Mouse (Mus musculus): Measurements from ENCODE around the gene Sfr1. TPM values are rescaled to one million over a fixed set of nuclear protein-coding genes. Genes with fewer than 3 reads are reported as not detected.

The Sfr1 gene
- polyA plus RNA-seq, 1 experiment, result 60.1 TPM

DNA sequence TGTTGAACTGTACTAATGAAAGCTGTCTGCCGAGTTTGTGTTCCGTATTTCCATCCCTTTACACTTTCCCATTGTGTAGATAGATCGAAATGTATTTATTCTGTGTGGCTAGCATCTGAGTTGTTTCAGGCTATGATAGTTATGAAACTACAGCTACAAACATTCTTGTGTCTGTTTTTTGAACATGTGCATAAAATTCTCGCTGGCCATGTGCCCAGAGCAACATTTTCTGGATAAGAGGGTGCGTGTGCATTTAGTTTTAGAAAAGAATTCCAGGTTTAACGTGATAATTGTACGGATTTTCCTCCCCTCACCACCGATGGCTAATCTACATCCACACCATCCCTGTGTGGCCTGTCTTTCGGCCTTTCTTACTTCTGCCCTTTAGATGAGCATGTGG, 18.0 kb upstream of the Sfr1 start:
- no peak for DNase-seq
- 93% methylated on average over 9 of the region's 9 CpGs for WGBS
- H3K36me3 ChIP-seq (ENCODE audit: control insufficient read depth, insufficient read depth, low read length), result no peaks in the 10 kb centered on the region
- H3K4me3 ChIP-seq (ENCODE audit: control insufficient read depth, insufficient read depth, low read length), result no peak overlapping the region
- no peaks in the 10 kb centered on the region for H3K4me1 ChIP-seq (replicated peaks; ENCODE audit: control insufficient read depth, insufficient read depth, low read length)
- TF ChIP-seq CTCF (IDR thresholded peaks at IDR 0.05; ENCODE audit: borderline replicate concordance, control insufficient read depth, extremely low read depth, insufficient read depth, low read length, poor library complexity), result no peak
- H3K27ac ChIP-seq (ENCODE audit: control insufficient read depth, insufficient read depth, low read length), result no peak overlapping the region
- no peaks in the 10 kb centered on the region for H3K27me3 ChIP-seq (ENCODE audit: control insufficient read depth, insufficient read depth, low read length)

GRCm38 (mm10) chr19:47716144-47716543, 15.3 kb upstream of the Sfr1 start:
- Histone ChIP-seq H3K36me3 (ENCODE audit: control insufficient read depth, insufficient read depth, low read length) (no peaks in the 10 kb centered on the region), H3K27me3 (ENCODE audit: control insufficient read depth, insufficient read depth, low read length) (no peaks in the 10 kb centered on the region), H3K4me3 (ENCODE audit: control insufficient read depth, insufficient read depth, low read length) (no peak overlapping the region), H3K27ac (ENCODE audit: control insufficient read depth, insufficient read depth, low read length) (no peak overlapping the region), H3K4me1 (replicated peaks; ENCODE audit: control insufficient read depth, insufficient read depth, low read length) (no peaks in the 10 kb centered on the region)
- TF ChIP-seq CTCF (IDR thresholded peaks at IDR 0.05; ENCODE audit: borderline replicate concordance, control insufficient read depth, extremely low read depth, insufficient read depth, low read length, poor library complexity) (no peak), POLR2A (IDR thresholded peaks at IDR 0.05; ENCODE audit: control insufficient read depth, extremely low read depth, insufficient read depth, low read length, poor library complexity) (no peak)
- no peak for DNase-seq
- WGBS, result 70% methylated on average over 2 of the region's 2 CpGs

- no peaks in the 10 kb centered on the region for H3K36me3 ChIP-seq (ENCODE audit: control insufficient read depth, insufficient read depth, low read length)
- DNase-seq, result no peak
- no peaks in the 10 kb centered on the region for H3K4me1 ChIP-seq (replicated peaks; ENCODE audit: control insufficient read depth, insufficient read depth, low read length)
- TF ChIP-seq POLR2A (IDR thresholded peaks at IDR 0.05; ENCODE audit: control insufficient read depth, extremely low read depth, insufficient read depth, low read length, poor library complexity), result no peak
- TF ChIP-seq CTCF (IDR thresholded peaks at IDR 0.05; ENCODE audit: borderline replicate concordance, control insufficient read depth, extremely low read depth, insufficient read depth, low read length, poor library complexity), result no peak
- H3K4me3 ChIP-seq (ENCODE audit: control insufficient read depth, insufficient read depth, low read length), result no peak overlapping the region
- no peak overlapping the region for H3K27ac ChIP-seq (ENCODE audit: control insufficient read depth, insufficient read depth, low read length)
- 55% methylated on average over 3 of the region's 3 CpGs for WGBS
- H3K27me3 ChIP-seq (ENCODE audit: control insufficient read depth, insufficient read depth, low read length), result no peaks in the 10 kb centered on the region
Observed at GRCm38 (mm10) chr19:47719147-47719546, 12.3 kb upstream of the Sfr1 start.

- H3K27ac ChIP-seq (ENCODE audit: control insufficient read depth, insufficient read depth, low read length), result no peak overlapping the region
- H3K4me3 ChIP-seq (ENCODE audit: control insufficient read depth, insufficient read depth, low read length), result no peak overlapping the region
- no peak for DNase-seq
- 94% methylated on average over 6 of the region's 6 CpGs for WGBS
- 0 out of 2 replicates have a peak, but pooled peaks cover under 1% of the 10 kb centered on the region for H3K4me1 ChIP-seq (replicated peaks; ENCODE audit: control insufficient read depth, insufficient read depth, low read length)
- H3K27me3 ChIP-seq (ENCODE audit: control insufficient read depth, insufficient read depth, low read length), result no peaks in the 10 kb centered on the region
- H3K36me3 ChIP-seq (ENCODE audit: control insufficient read depth, insufficient read depth, low read length), result no peaks in the 10 kb centered on the region
- TF ChIP-seq POLR2A (IDR thresholded peaks at IDR 0.05; ENCODE audit: control insufficient read depth, extremely low read depth, insufficient read depth, low read length, poor library complexity) (no peak), CTCF (IDR thresholded peaks at IDR 0.05; ENCODE audit: borderline replicate concordance, control insufficient read depth, extremely low read depth, insufficient read depth, low read length, poor library complexity) (no peak)
Observed at GRCm38 (mm10) chr19:47722471-47722870, 9.0 kb upstream of the Sfr1 start.

GRCm38 (mm10) chr19:47724903-47725302, 6.6 kb upstream of the Sfr1 start:
- WGBS, result 93% methylated on average over 4 of the region's 4 CpGs
- Histone ChIP-seq H3K27me3 (ENCODE audit: control insufficient read depth, insufficient read depth, low read length) (no peaks in the 10 kb centered on the region), H3K4me1 (replicated peaks; ENCODE audit: control insufficient read depth, insufficient read depth, low read length) (0 out of 2 replicates have a peak, but pooled peaks cover 2% of the 10 kb centered on the region), H3K36me3 (ENCODE audit: control insufficient read depth, insufficient read depth, low read length) (no peaks in the 10 kb centered on the region), H3K27ac (ENCODE audit: control insufficient read depth, insufficient read depth, low read length) (no peak overlapping the region), H3K4me3 (ENCODE audit: control insufficient read depth, insufficient read depth, low read length) (no peak overlapping the region)
- no peak for DNase-seq
- TF ChIP-seq POLR2A (IDR thresholded peaks at IDR 0.05; ENCODE audit: control insufficient read depth, extremely low read depth, insufficient read depth, low read length, poor library complexity), result no peak
- no peak for TF ChIP-seq CTCF (IDR thresholded peaks at IDR 0.05; ENCODE audit: borderline replicate concordance, control insufficient read depth, extremely low read depth, insufficient read depth, low read length, poor library complexity)

GRCm38 (mm10) chr19:47725643-47726140, 5.8 kb upstream of the Sfr1 start:
- no peak for DNase-seq
- no peak overlapping the region for H3K4me3 ChIP-seq (ENCODE audit: control insufficient read depth, insufficient read depth, low read length)
- H3K27ac ChIP-seq (ENCODE audit: control insufficient read depth, insufficient read depth, low read length), result no peak overlapping the region
- 0 out of 2 replicates have a peak, but pooled peaks cover 2% of the 10 kb centered on the region for H3K4me1 ChIP-seq (replicated peaks; ENCODE audit: control insufficient read depth, insufficient read depth, low read length)
- 90% methylated on average over 7 of the region's 7 CpGs for whole genome bisulfite sequencing
- no peaks in the 10 kb centered on the region for H3K27me3 ChIP-seq (ENCODE audit: control insufficient read depth, insufficient read depth, low read length)
- no peaks in the 10 kb centered on the region for H3K36me3 ChIP-seq (ENCODE audit: control insufficient read depth, insufficient read depth, low read length)
- TF ChIP-seq POLR2A (IDR thresholded peaks at IDR 0.05; ENCODE audit: control insufficient read depth, extremely low read depth, insufficient read depth, low read length, poor library complexity) (no peak), CTCF (IDR thresholded peaks at IDR 0.05; ENCODE audit: borderline replicate concordance, control insufficient read depth, extremely low read depth, insufficient read depth, low read length, poor library complexity) (no peak)

DNA sequence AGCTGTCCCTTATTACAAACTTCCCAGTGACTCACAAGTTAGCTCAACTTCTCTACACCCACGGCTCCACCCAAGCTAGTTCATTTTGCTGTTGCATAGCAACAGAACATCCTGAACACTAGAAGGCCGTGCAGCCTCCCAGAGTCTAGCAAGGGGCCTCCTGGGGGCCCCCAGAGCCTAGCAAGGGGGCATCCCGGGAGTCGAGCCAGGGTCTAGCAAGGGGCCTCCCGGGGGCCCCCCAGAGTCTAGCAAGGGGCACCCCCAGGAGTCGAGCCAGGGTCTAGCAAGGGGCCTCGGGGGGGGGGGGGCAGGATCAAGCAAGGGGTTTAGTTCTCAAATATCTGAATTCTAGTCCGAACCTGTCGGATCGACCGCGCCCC, 801 bp upstream of the Sfr1 start:
- Histone ChIP-seq H3K36me3 (ENCODE audit: control insufficient read depth, insufficient read depth, low read length) (peaks cover 26% of the 10 kb centered on the region), H3K4me1 (replicated peaks; ENCODE audit: control insufficient read depth, insufficient read depth, low read length) (0 out of 2 replicates have a peak, but pooled peaks cover 2% of the 10 kb centered on the region), H3K27ac (ENCODE audit: control insufficient read depth, insufficient read depth, low read length) (peak overlapping the region; percentile 77), H3K27me3 (ENCODE audit: control insufficient read depth, insufficient read depth, low read length) (no peaks in the 10 kb centered on the region), H3K4me3 (ENCODE audit: control insufficient read depth, insufficient read depth, low read length) (peak overlapping the region; percentile 50)
- TF ChIP-seq POLR2A (IDR thresholded peaks at IDR 0.05; ENCODE audit: control insufficient read depth, extremely low read depth, insufficient read depth, low read length, poor library complexity) (no peak), CTCF (IDR thresholded peaks at IDR 0.05; ENCODE audit: borderline replicate concordance, control insufficient read depth, extremely low read depth, insufficient read depth, low read length, poor library complexity) (no peak)
- DNase-seq, result peak; percentile 65
- WGBS, result 1% methylated on average over 12 of the region's 12 CpGs

All from thymus, adult 2 months (tissue).